ENCODE assay signal across 16 mouse cellular contexts in the genomic region with DNA sequence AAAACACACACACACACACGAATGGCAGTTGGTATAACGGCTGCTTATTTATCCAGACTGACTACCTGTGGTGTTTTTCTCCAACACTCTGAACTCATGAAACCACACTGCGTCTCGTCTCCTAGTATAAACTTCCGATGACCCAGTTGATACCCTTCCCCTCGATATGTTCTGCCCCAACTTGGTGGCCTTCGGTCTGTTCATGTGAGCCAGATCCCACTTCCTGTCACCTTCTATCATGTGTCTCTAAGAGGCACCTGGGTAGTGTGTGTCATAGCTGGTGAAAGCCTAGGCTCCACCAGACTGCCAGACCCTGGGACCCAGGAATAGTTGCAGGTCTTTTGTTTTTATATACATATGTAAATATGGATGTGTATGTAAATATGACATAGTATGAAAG.
"Had no signal": no experiment of that assay in that cellular context is flagged by ENCODE, and none has a peak within 500 bp of the region (broad histone marks: within the 10 kb centered on the region; RNA-seq: fewer than 3 reads in every experiment).

No protein-coding gene starts in this region.

- H3K27me3 ChIP-seq: limb, embryonic 12.5 days; liver, embryonic 13.5 days; lung, embryonic 15.5 days; midbrain, embryonic 12.5 days; neural tube, embryonic 13.5 days had no signal

- H3K9ac ChIP-seq: limb, embryonic 12.5 days; liver, embryonic 13.5 days; liver, postnatal 0 days; lung, embryonic 15.5 days; midbrain, embryonic 12.5 days; neural tube, embryonic 13.5 days had no signal

- H3K27ac ChIP-seq: limb, embryonic 12.5 days; liver, embryonic 13.5 days; lung, embryonic 15.5 days; macrophage; midbrain, embryonic 12.5 days; neural tube, embryonic 13.5 days had no signal

- ATAC-seq: liver, postnatal 0 days had no signal

- DNase-seq: kidney, adult 18-20 months; kidney, postnatal 14 days; layer of hippocampus, postnatal 36 days; liver; liver, embryonic 13.5 days; liver, postnatal 0 days; lung, postnatal 14 days; retina, postnatal 1 day; right cerebral cortex, postnatal 4 days; spleen, adult 18-20 months had no signal

- H3K4me2 ChIP-seq: limb, embryonic 12.5 days; liver, embryonic 13.5 days; lung, embryonic 15.5 days; midbrain, embryonic 12.5 days; neural tube, embryonic 13.5 days had no signal

- H3K4me3 ChIP-seq: limb, embryonic 12.5 days; liver, embryonic 13.5 days; lung, embryonic 15.5 days; megakaryocyte, embryonic 14.5 days; midbrain, embryonic 12.5 days; neural tube, embryonic 13.5 days had no signal

- H3K9me3 ChIP-seq: limb, embryonic 12.5 days; liver, embryonic 13.5 days; lung, embryonic 15.5 days; midbrain, embryonic 12.5 days; neural tube, embryonic 13.5 days had no signal

- H3K36me3 ChIP-seq: limb, embryonic 12.5 days; liver, embryonic 13.5 days; lung, embryonic 15.5 days; midbrain, embryonic 12.5 days; neural tube, embryonic 13.5 days had no signal

- H3K4me1 ChIP-seq: limb, embryonic 12.5 days; liver, embryonic 13.5 days; lung, embryonic 15.5 days; megakaryocyte, embryonic 14.5 days; midbrain, embryonic 12.5 days; neural tube, embryonic 13.5 days had no signal
